Mouse (Mus musculus): Measurements from ENCODE around the gene Gm20683. TPM values are rescaled to one million over a fixed set of nuclear protein-coding genes. Genes with fewer than 3 reads are reported as not detected.

Gene Gm20683
- polyA plus RNA-seq (2015; fragmentation: Nextera tagmentation; extraction: Ambion mirVana) = 10.7 and 14.2 TPM in 2 replicates

DNA sequence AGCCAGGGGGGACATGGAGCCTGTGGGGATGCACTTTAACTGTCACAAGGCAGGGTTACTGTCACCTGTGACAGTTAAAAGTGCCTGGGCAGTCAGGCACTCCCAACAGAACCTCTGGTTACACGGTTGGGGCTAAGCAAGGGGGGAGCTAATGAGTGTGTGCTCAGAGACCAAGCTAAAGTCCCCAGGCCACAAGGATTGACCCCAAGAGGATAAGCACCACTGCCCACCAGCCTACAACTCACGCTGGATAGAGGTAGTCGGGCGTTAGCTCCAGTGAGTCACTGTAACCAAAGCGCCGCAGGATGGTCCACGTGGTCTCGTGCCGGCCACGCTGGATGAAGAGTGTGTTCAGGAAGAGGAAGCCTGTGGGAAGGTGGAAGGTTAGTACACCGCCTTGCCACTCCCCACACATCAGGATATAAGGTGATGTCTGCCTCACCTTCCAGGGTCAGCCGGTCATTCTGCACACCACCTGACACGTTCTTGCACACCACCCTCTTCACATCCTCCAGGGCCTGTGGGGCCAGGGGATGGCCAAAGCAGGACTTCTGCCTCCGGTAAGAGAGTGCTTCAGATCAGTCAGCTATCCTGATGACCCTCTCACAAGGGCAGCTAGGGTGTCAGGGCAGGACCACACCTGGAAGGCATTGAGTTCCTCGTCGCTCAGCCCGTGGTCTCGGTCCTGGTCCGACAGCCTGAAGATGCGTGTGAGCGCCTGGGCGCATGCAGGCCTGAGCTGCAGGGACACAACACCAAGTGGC, at the start of gene Gm20683:
Gene Gm20683 (minus strand): TSS at position 647 of the 764 bp plus-strand sequence.
- Histone ChIP-seq H3K4me3 (replicated peaks; ENCODE audit: low read length) (no peak within 1 kb of the TSS), H3K27ac (ENCODE audit: low read length) (no peak within 1 kb of the TSS), H3K4me1 (replicated peaks; ENCODE audit: control insufficient read depth, insufficient read depth, low read length) (peaks cover 34% of the 10 kb centered on the region), H3K36me3 (ENCODE audit: control insufficient read depth, insufficient read depth) (peaks cover 26% of the 10 kb centered on the region), H3K27me3 (replicated peaks; ENCODE audit: control insufficient read depth, insufficient read depth, low read length) (no peaks in the 10 kb centered on the region), H3K4me2 (ENCODE audit: low read length) (no peak within 1 kb of the TSS), H3K9me3 (ENCODE audit: control insufficient read depth, low read length) (no peaks in the 10 kb centered on the region), H3K9ac (replicated peaks; ENCODE audit: low read depth, low read length) (no peak within 1 kb of the TSS)
- 93% methylated on average over 22 of the region's 22 CpGs for WGBS
- ATAC-seq = no peak

DNA sequence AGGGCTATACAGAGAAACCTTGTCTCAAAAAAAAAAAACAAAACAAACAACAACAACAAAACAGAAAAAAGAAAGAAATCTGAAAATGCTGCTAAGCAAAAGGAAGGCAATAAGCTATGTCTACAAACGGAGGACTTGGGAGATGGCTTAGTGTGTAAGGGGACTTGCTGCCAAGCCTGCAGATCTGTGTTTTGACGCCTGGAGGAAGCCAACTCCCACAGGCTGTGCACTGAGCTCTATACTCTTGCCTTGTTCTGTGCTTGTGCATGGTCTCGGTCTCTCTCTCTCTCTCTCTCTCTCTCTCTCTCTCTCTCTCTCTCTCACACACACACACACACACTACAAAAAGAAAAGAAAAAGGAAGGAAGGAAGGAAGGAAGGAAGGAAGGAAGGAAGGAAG, 47.3 kb upstream of the Gm20683 start:
- H3K27ac ChIP-seq (ENCODE audit: low read length) = peak overlapping the region; percentile 14; the same call in 1 of the 2 replicates

DNA sequence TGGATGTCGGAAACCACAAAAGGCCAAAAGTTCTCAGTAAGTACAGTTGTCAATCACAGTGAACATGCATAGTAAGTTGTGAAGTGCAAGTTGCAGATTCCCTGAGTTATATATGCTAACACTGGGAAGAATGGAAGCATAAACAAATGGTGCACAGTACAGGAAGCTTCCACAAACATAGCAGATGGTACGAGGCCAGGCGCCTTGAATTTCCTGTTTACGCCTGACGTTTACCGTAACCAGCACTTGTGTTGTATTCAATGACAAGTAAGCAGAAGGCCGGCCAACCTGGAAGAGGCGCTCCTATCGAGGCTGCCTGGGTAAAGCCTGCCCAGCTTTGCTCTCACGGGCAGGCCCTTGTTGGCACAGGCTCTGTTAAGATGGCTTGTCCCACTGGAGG, 45.9 kb upstream of the Gm20683 start:
- ATAC-seq = no peak
- 76% methylated on average over 10 of the region's 10 CpGs for WGBS
- 0 out of 2 replicates have a peak, but pooled peaks cover 2% of the 10 kb centered on the region for H3K4me1 ChIP-seq (replicated peaks; ENCODE audit: control insufficient read depth, insufficient read depth, low read length)
- H3K36me3 ChIP-seq (ENCODE audit: control insufficient read depth, insufficient read depth) = peaks cover 6% of the 10 kb centered on the region
- H3K9me3 ChIP-seq (ENCODE audit: control insufficient read depth, low read length) = no peaks in the 10 kb centered on the region
- no peak overlapping the region; the same call in 1 of the 2 replicates for H3K27ac ChIP-seq (ENCODE audit: low read length)
- H3K9ac ChIP-seq (replicated peaks; ENCODE audit: low read depth, low read length) = no peak overlapping the region
- no peak overlapping the region for H3K4me3 ChIP-seq (replicated peaks; ENCODE audit: low read length)
- H3K4me2 ChIP-seq (ENCODE audit: low read length) = no peak overlapping the region
- H3K27me3 ChIP-seq (replicated peaks; ENCODE audit: control insufficient read depth, insufficient read depth, low read length) = no peaks in the 10 kb centered on the region

More for the DNA sequence above, 47.3 kb upstream of the Gm20683 start:
- H3K4me1 ChIP-seq (replicated peaks; ENCODE audit: control insufficient read depth, insufficient read depth, low read length) = 0 out of 2 replicates have a peak, but pooled peaks cover 2% of the 10 kb centered on the region
- WGBS = 78% methylated on average over 3 of the region's 3 CpGs
- H3K4me2 ChIP-seq (ENCODE audit: low read length) = no peak overlapping the region
- no peak overlapping the region for H3K9ac ChIP-seq (replicated peaks; ENCODE audit: low read depth, low read length)
- no peaks in the 10 kb centered on the region for H3K27me3 ChIP-seq (replicated peaks; ENCODE audit: control insufficient read depth, insufficient read depth, low read length)
- H3K4me3 ChIP-seq (replicated peaks; ENCODE audit: low read length) = no peak overlapping the region
- H3K36me3 ChIP-seq (ENCODE audit: control insufficient read depth, insufficient read depth) = peaks cover 4% of the 10 kb centered on the region
- H3K9me3 ChIP-seq (ENCODE audit: control insufficient read depth, low read length) = no peaks in the 10 kb centered on the region
- ATAC-seq = no peak

DNA sequence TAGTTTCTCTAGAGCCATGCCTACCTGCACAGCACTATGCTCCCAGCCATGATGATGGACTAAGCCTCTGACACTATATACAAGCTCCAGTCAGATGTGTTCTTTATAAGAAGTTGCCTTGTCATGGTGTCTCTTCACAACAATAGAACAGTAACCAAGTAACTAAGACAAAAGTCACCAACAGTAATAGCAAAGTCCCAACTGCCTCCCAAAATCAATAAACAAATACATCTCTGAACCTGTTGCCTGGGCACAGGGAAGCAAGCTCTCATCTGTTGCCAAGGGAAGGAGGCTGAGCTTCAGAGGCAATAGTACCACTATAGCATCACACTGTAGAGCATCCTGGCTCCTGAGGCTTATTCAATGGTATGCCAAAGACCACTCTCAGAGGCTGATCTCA, 45.2 kb upstream of the Gm20683 start:
- ATAC-seq = no peak
- Histone ChIP-seq H3K4me1 (replicated peaks; ENCODE audit: control insufficient read depth, insufficient read depth, low read length) (0 out of 2 replicates have a peak, but pooled peaks cover 2% of the 10 kb centered on the region), H3K36me3 (ENCODE audit: control insufficient read depth, insufficient read depth) (peaks cover 9% of the 10 kb centered on the region), H3K27ac (ENCODE audit: low read length) (no peak overlapping the region), H3K4me3 (replicated peaks; ENCODE audit: low read length) (no peak overlapping the region), H3K9ac (replicated peaks; ENCODE audit: low read depth, low read length) (no peak overlapping the region), H3K4me2 (ENCODE audit: low read length) (no peak overlapping the region), H3K27me3 (replicated peaks; ENCODE audit: control insufficient read depth, insufficient read depth, low read length) (no peaks in the 10 kb centered on the region), H3K9me3 (ENCODE audit: control insufficient read depth, low read length) (no peaks in the 10 kb centered on the region)

DNA sequence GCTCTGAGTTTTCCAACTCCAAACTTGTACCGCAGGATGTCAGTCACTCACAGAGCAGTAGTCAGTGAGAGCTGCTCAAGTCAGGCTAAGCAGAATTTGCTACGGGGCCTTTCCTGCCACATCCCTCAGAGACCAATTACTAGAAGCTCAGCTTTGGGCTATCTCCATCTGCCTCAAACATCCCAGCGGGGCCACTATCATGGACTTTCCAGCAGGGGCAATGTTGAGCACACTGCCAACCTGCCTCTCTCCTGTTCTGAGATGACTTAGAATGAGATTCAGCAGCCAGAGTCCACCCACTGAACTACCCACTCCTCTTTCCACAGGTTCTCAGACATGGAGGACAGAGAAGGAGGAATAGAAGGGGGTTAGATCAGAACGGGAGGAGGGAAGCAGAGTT, 44.1 kb upstream of the Gm20683 start:
- Histone ChIP-seq H3K27me3 (replicated peaks; ENCODE audit: control insufficient read depth, insufficient read depth, low read length) (no peaks in the 10 kb centered on the region), H3K36me3 (ENCODE audit: control insufficient read depth, insufficient read depth) (peaks cover 12% of the 10 kb centered on the region), H3K4me1 (replicated peaks; ENCODE audit: control insufficient read depth, insufficient read depth, low read length) (0 out of 2 replicates have a peak, but pooled peaks cover 2% of the 10 kb centered on the region), H3K27ac (ENCODE audit: low read length) (no peak overlapping the region), H3K9me3 (ENCODE audit: control insufficient read depth, low read length) (no peaks in the 10 kb centered on the region), H3K4me2 (ENCODE audit: low read length) (no peak overlapping the region), H3K4me3 (replicated peaks; ENCODE audit: low read length) (no peak overlapping the region), H3K9ac (replicated peaks; ENCODE audit: low read depth, low read length) (no peak overlapping the region)
- ATAC-seq = no peak
- WGBS = 48% methylated on average over 4 of the region's 4 CpGs

DNA sequence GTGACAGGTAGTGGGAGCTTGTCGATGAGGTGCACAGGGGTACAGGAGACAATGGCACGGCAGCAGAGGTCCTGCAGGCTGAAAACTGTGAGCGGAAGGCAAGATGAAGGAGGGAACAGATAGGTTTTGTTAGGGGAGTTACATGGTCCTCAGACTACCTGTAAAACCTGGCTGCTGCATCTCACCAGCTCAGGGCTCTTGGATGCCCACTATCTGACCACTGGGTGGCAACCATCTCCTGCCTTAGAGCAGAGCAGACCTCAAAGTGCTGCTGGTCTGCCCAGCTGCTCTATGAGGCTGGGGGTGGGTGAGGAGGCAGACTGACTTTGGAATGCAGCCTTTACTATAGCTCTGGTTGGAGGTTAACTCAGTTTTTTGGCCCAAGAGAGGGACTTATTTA, 42.3 kb upstream of the Gm20683 start:
- 0 out of 2 replicates have a peak, but pooled peaks cover 2% of the 10 kb centered on the region for H3K4me1 ChIP-seq (replicated peaks; ENCODE audit: control insufficient read depth, insufficient read depth, low read length)
- peaks cover 7% of the 10 kb centered on the region; the same call in 1 of the 2 replicates for H3K36me3 ChIP-seq (ENCODE audit: control insufficient read depth, insufficient read depth)
- no peaks in the 10 kb centered on the region for H3K9me3 ChIP-seq (ENCODE audit: control insufficient read depth, low read length)
- no peaks in the 10 kb centered on the region for H3K27me3 ChIP-seq (replicated peaks; ENCODE audit: control insufficient read depth, insufficient read depth, low read length)
- no peak overlapping the region for H3K4me2 ChIP-seq (ENCODE audit: low read length)
- no peak for ATAC-seq
- H3K27ac ChIP-seq (ENCODE audit: low read length) = no peak overlapping the region
- no peak overlapping the region for H3K9ac ChIP-seq (replicated peaks; ENCODE audit: low read depth, low read length)
- WGBS = 90% methylated on average over 3 of the region's 3 CpGs
- no peak overlapping the region for H3K4me3 ChIP-seq (replicated peaks; ENCODE audit: low read length)

DNA sequence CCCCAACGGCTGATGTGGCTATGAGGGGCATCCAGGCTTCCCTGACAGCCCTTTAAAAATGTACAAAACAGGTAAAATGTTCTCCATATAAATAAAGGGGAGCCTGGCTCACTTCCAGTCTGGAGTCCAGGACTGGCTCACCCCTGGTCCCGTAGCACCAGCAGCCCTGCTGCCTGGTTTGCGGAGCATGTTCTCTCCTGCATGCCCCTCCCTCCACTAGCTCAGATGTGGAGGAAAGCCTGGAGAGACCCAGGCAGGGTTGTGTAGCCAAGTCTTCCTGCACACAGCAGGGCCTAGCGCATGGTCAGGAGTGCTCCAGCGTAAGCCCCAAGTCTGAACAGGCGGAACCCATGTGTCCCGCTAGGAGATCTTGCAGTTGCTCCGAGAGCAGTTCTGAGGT, 41.7 kb upstream of the Gm20683 start:
- H3K4me2 ChIP-seq (ENCODE audit: low read length) = no peak overlapping the region
- H3K4me1 ChIP-seq (replicated peaks; ENCODE audit: control insufficient read depth, insufficient read depth, low read length) = 0 out of 2 replicates have a peak, but pooled peaks cover 2% of the 10 kb centered on the region
- no peaks in the 10 kb centered on the region for H3K27me3 ChIP-seq (replicated peaks; ENCODE audit: control insufficient read depth, insufficient read depth, low read length)
- H3K4me3 ChIP-seq (replicated peaks; ENCODE audit: low read length) = no peak overlapping the region
- no peak overlapping the region for H3K9ac ChIP-seq (replicated peaks; ENCODE audit: low read depth, low read length)
- 80% methylated on average over 8 of the region's 8 CpGs for WGBS
- no peaks in the 10 kb centered on the region for H3K9me3 ChIP-seq (ENCODE audit: control insufficient read depth, low read length)
- H3K36me3 ChIP-seq (ENCODE audit: control insufficient read depth, insufficient read depth) = peaks cover 7% of the 10 kb centered on the region; the same call in 1 of the 2 replicates
- no peak for ATAC-seq
- H3K27ac ChIP-seq (ENCODE audit: low read length) = no peak overlapping the region

DNA sequence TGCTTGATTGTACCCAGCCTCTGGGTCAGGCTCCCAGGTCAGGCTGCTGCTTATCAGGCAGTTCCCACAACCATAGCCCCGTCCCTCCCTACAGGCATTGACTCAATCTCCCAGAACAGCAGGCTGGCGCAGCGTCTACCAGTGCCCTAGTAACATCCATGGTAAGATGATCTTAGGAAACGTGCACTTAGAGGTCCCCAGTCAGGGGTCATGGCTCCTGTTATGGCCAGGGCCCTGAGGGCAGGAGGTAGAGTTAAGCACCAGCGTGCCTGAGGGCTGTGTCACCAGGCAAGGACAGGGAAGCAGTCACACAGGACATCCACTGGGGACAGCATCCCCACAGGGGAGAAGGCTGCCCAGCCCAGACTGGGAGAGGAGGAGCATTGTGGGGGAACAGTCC, 40.7 kb upstream of the Gm20683 start:
- no peak overlapping the region for H3K4me3 ChIP-seq (replicated peaks; ENCODE audit: low read length)
- H3K4me2 ChIP-seq (ENCODE audit: low read length) = no peak overlapping the region
- ATAC-seq = no peak
- H3K9me3 ChIP-seq (ENCODE audit: control insufficient read depth, low read length) = no peaks in the 10 kb centered on the region
- H3K9ac ChIP-seq (replicated peaks; ENCODE audit: low read depth, low read length) = no peak overlapping the region
- 59% methylated on average over 5 of the region's 5 CpGs for WGBS
- no peaks in the 10 kb centered on the region for H3K27me3 ChIP-seq (replicated peaks; ENCODE audit: control insufficient read depth, insufficient read depth, low read length)
- peaks cover 7% of the 10 kb centered on the region; the same call in 1 of the 2 replicates for H3K36me3 ChIP-seq (ENCODE audit: control insufficient read depth, insufficient read depth)
- no peaks in the 10 kb centered on the region; the same call in 1 of the 2 replicates for H3K4me1 ChIP-seq (replicated peaks; ENCODE audit: control insufficient read depth, insufficient read depth, low read length)
- H3K27ac ChIP-seq (ENCODE audit: low read length) = no peak overlapping the region

DNA sequence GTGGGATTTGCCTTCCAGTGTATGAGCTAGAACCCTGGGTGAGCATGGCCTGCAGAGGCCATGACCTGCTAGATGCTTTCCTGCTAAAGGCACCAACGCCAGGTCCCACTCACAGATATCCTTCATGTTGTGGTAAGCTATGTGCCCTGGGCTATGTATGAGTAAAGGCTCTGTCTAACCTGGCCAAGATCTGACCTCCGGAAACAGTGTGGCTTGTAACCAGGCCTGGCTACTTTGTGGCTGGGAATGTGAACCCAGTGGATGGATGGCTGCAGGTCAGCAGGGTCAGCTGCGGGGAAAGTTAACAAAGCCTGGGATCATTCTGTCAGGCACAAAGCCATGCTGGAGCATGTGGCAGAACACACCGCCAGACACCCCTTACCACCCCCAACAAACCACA, 40.1 kb upstream of the Gm20683 start:
- no peaks in the 10 kb centered on the region for H3K27me3 ChIP-seq (replicated peaks; ENCODE audit: control insufficient read depth, insufficient read depth, low read length)
- ATAC-seq = no peak
- WGBS = 37% methylated on average over 4 of the region's 4 CpGs
- H3K36me3 ChIP-seq (ENCODE audit: control insufficient read depth, insufficient read depth) = peaks cover 7% of the 10 kb centered on the region; the same call in 1 of the 2 replicates
- no peak overlapping the region for H3K4me3 ChIP-seq (replicated peaks; ENCODE audit: low read length)
- H3K27ac ChIP-seq (ENCODE audit: low read length) = no peak overlapping the region
- H3K4me1 ChIP-seq (replicated peaks; ENCODE audit: control insufficient read depth, insufficient read depth, low read length) = peaks cover 5% of the 10 kb centered on the region
- no peak overlapping the region for H3K4me2 ChIP-seq (ENCODE audit: low read length)
- H3K9ac ChIP-seq (replicated peaks; ENCODE audit: low read depth, low read length) = no peak overlapping the region
- no peaks in the 10 kb centered on the region for H3K9me3 ChIP-seq (ENCODE audit: control insufficient read depth, low read length)

Data from forebrain, embryonic 16.5 days (tissue).